Comparison of ENCODE assay signal across 22 mouse cellular contexts in genomic region chr2:152700725-152701124, GRCm38 (mm10). TPM values are rescaled to one million over a fixed set of nuclear protein-coding genes. Genes with fewer than 3 reads are reported as not detected.
DNase-seq lines count a peak whose midpoint lies in the region; ATAC-seq lines count a peak whose summit lies in the region.
"Had no signal": no experiment of that assay in that cellular context is flagged by ENCODE, and none has a peak within 500 bp of the region (broad histone marks: within the 10 kb centered on the region; RNA-seq: fewer than 3 reads in every experiment).

No protein-coding gene starts in this region.

- H3K4me2 ChIP-seq in limb, embryonic 15.5 days, result no peak overlapping the region
- no peak overlapping the region for H3K4me2 ChIP-seq in hindbrain, embryonic 16.5 days (ENCODE audit: low read length)
- H3K4me2 ChIP-seq: forebrain, embryonic 13.5 days; lung, embryonic 14.5 days; neural tube, embryonic 13.5 days had no signal

- 70% methylated on average over 8 of the region's 8 CpGs for WGBS in limb, embryonic 15.5 days
- WGBS in hindbrain, embryonic 16.5 days, result 86% methylated on average over 8 of the region's 8 CpGs

- H3K27me3 ChIP-seq in limb, embryonic 15.5 days, result no peaks in the 10 kb centered on the region
- H3K27me3 ChIP-seq in hindbrain, embryonic 16.5 days (replicated peaks; ENCODE audit: control insufficient read depth, insufficient read depth, low read length), result no peaks in the 10 kb centered on the region
- H3K27me3 ChIP-seq: forebrain, embryonic 13.5 days; neural tube, embryonic 13.5 days had no signal

- no peak overlapping the region for H3K9ac ChIP-seq in limb, embryonic 15.5 days
- no peak overlapping the region for H3K9ac ChIP-seq in hindbrain, embryonic 16.5 days (ENCODE audit: low read depth, low read length)
- H3K9ac ChIP-seq: forebrain, embryonic 13.5 days; liver, embryonic 14.5 days; lung, embryonic 14.5 days had no signal

- ATAC-seq in limb, embryonic 15.5 days (ENCODE audit: insufficient number of reproducible peaks, low FRiP score, low TSS enrichment, low read depth), result no peak
- no peak for ATAC-seq in hindbrain, embryonic 16.5 days
- ATAC-seq: forebrain, embryonic 13.5 days; hindbrain, postnatal 0 days had no signal

- H3K4me3 ChIP-seq in limb, embryonic 15.5 days, result no peak overlapping the region
- no peak overlapping the region for H3K4me3 ChIP-seq in hindbrain, embryonic 16.5 days (ENCODE audit: low read length)
- H3K4me3 ChIP-seq: forebrain, embryonic 13.5 days; hindbrain, embryonic 10.5 days; neural tube, embryonic 13.5 days had no signal

- peaks cover 52% of the 10 kb centered on the region for H3K4me1 ChIP-seq in limb, embryonic 15.5 days
- peaks cover 5% of the 10 kb centered on the region for H3K4me1 ChIP-seq in hindbrain, embryonic 16.5 days (ENCODE audit: control insufficient read depth, insufficient read depth, low read depth, low read length)

- peaks cover 90% of the 10 kb centered on the region for H3K36me3 ChIP-seq in limb, embryonic 15.5 days
- peaks cover 49% of the 10 kb centered on the region for H3K36me3 ChIP-seq in hindbrain, embryonic 16.5 days (ENCODE audit: control insufficient read depth, insufficient read depth, low read length)

- DNase-seq in cerebellum, adult 11-12 months, result peak; percentile 76
- no peak for DNase-seq in cerebellum, postnatal 4 days (ENCODE audit: low spot score in 2 of 2)
- peak; percentile 32 for DNase-seq in MN1 (ENCODE audit: low spot score)
- DNase-seq in cerebellum, adult 9-10 months, result peak; percentile 73
- no peak for DNase-seq in right cerebral cortex, postnatal 10 days (ENCODE audit: low spot score in 2 of 2)
- no peak for DNase-seq in layer of hippocampus, postnatal 36 days
- DNase-seq: adrenal gland, postnatal 10 days; embryo, embryonic 11 days; kidney, adult 9 months; kidney, postnatal 14 days; lung, embryonic 14.5 days; midbrain, embryonic 14.5 days; retina, postnatal 1 day; right cerebral cortex, postnatal 4 days; thymus, adult 18-20 months had no signal

- 0 out of 2 replicates have a peak overlapping the region, but pooled peaks have one; percentile 17 for H3K27ac ChIP-seq in limb, embryonic 15.5 days
- no peak overlapping the region for H3K27ac ChIP-seq in hindbrain, embryonic 16.5 days (ENCODE audit: low read depth, low read length)
- H3K27ac ChIP-seq: forebrain, embryonic 13.5 days; hindbrain, postnatal 0 days; liver, embryonic 14.5 days; neural tube, embryonic 13.5 days had no signal

- no peaks in the 10 kb centered on the region for H3K9me3 ChIP-seq in limb, embryonic 15.5 days
- no peaks in the 10 kb centered on the region for H3K9me3 ChIP-seq in hindbrain, embryonic 16.5 days (ENCODE audit: control insufficient read depth, low read length)
- H3K9me3 ChIP-seq: forebrain, embryonic 13.5 days; neural tube, embryonic 13.5 days had no signal

RNA-seq across cellular contexts. Expression of gene Mcts2, which starts 13.9 kb away (rescaled TPM):
- polyA plus RNA-seq in limb, embryonic 15.5 days (2015; fragmentation: Nextera tagmentation; extraction: Ambion mirVana), result 22.0 and 24.2 TPM in 2 replicates
- 32.2 and 36.7 TPM in 2 replicates for polyA plus RNA-seq in hindbrain, embryonic 16.5 days (2015; fragmentation: Nextera tagmentation; extraction: Ambion mirVana)
- total RNA-seq in layer of hippocampus, postnatal 36 days (2021), result 10 to 100 TPM; 19.7 to 22.9 TPM

RNA-seq across cellular contexts. Expression of gene H13, which starts 31.5 kb away (rescaled TPM):
- polyA plus RNA-seq in limb, embryonic 15.5 days (2015; fragmentation: Nextera tagmentation; extraction: Ambion mirVana), result 143 and 150 TPM in 2 replicates
- 172 and 178 TPM in 2 replicates for polyA plus RNA-seq in hindbrain, embryonic 16.5 days (2015; fragmentation: Nextera tagmentation; extraction: Ambion mirVana)
- 10 to 100 TPM; 77.3 to 77.5 TPM for total RNA-seq in layer of hippocampus, postnatal 36 days (2021)

RNA-seq across cellular contexts. Expression of gene Id1, which starts 35.3 kb away (rescaled TPM):
- polyA plus RNA-seq in limb, embryonic 15.5 days (2015; fragmentation: Nextera tagmentation; extraction: Ambion mirVana), result 167 and 168 TPM in 2 replicates
- polyA plus RNA-seq in hindbrain, embryonic 16.5 days (2015; fragmentation: Nextera tagmentation; extraction: Ambion mirVana), result 56.8 and 68.4 TPM in 2 replicates
- 10 to 100 TPM; 15.3 to 19.8 TPM for total RNA-seq in layer of hippocampus, postnatal 36 days (2021)

RNA-seq across cellular contexts. Expression of gene Cox4i2, which starts 53.2 kb away (rescaled TPM):
- polyA plus RNA-seq in limb, embryonic 15.5 days (2015; fragmentation: Nextera tagmentation; extraction: Ambion mirVana), result 33.9 and 36.2 TPM in 2 replicates
- polyA plus RNA-seq in hindbrain, embryonic 16.5 days (2015; fragmentation: Nextera tagmentation; extraction: Ambion mirVana), result 6.7 and 7.0 TPM in 2 replicates
- 1 to 10 TPM; 1.7 to 2.7 TPM for total RNA-seq in layer of hippocampus, postnatal 36 days (2021)

Comparison
In these comparisons a context has a peak if more than half of its experiments do, and no peak if none do; other contexts are left out.
1. DNase-seq: peak in cerebellum, adult 11-12 months (single experiment), MN1 (single experiment) and cerebellum, adult 9-10 months (single experiment); none in cerebellum, postnatal 4 days (0 of 2), right cerebral cortex, postnatal 10 days (0 of 2) and layer of hippocampus, postnatal 36 days (0 of 2).